Mouse (Mus musculus): ENCODE results near the gene Vmn1r44. TPM values are rescaled to one million over a fixed set of nuclear protein-coding genes. Genes with fewer than 3 reads are reported as not detected.
"Not testable (repeated sequence)": the region's sequence is repeated elsewhere in the genome, so short reads cannot be mapped to it uniquely, and the experiment has no call there.

Gene Vmn1r44
- polyA plus RNA-seq (2012; rRNA removed): not detected in 2 replicates

DNA sequence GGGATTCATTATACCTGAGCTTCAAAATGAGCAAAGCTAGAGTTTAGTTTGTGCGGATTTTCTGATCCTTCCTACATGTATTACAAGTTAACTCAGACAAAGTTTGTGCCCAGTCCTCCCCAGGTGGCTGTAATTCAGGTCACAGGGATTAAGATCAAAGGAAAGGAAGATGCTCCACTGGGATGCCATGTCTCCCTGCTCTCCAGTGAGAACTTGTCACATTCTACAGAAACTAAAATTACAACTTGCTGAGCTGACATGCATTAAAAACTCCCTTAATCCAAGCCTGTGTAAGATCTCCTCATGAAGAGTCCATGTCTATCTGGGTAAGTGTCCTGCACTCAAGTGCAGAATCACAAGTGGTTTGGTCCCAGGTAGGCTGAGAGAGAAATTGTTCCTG is at the start of gene Vmn1r44:
TSS of gene Vmn1r44 (plus strand) at position 301 of the 400 bp plus-strand sequence.
- DNase-seq (ENCODE audit: low read depth): no peak

DNA sequence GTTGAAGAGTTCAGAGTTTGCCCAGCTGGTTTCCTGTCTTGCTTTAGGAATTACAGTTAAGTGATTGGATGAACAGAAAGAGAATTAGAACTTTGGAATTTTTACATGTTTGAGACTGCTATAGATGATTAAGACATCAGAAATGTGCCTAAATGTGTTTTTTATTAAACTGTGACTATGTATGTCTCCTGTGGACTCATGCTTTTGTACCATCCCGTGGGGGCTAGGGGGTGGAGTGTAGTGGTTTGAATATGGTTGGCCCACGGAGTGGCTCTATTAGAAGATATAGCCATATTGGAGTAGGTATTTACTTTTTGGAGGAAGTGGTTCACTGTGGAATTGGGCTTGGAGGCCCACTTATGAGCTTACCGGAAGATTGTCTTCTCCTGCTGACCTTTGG is 25.9 kb upstream of the Vmn1r44 start:
- DNase-seq (ENCODE audit: low read depth): no peak

DNA sequence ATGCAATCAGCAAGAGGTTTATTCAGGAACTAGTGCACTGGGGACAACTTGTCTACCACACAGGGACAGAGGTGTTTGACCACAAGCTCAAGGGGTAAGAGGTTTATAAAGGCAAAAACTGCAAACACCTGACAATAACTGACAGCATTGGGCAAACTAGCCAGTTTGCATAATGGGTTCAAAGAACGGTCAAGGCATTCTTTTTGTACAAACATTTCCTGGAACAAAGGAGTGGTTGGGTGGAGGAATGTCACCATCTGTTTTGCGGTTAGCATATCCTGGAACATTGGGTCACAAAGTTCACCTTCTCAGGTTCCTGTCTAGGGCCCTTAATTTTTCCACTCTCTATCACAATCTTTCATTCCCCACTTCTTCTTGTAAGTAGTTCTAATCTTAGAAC is 23.6 kb upstream of the Vmn1r44 start:
- DNase-seq (ENCODE audit: low read depth): no peak

DNA sequence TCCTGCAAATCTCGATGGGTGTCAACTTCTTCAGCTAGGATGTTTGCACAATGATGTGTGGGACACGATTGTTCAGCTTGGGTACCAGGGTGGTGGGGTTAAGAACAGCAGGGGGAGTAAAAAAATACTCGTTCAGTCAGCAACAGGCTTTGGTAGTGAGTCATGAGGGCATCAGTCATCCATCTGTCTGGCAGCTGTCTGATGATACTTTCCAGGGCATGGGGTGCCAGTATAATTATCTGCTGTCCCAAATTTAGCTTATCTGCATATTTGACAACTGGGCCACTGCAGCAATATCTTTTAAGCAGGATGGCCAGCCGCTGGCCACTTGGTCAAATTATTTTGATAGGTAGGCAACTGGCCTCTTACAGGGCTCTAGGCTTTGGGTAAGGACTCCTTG is 19.7 kb upstream of the Vmn1r44 start:
- no peak for DNase-seq (ENCODE audit: low read depth)

DNA sequence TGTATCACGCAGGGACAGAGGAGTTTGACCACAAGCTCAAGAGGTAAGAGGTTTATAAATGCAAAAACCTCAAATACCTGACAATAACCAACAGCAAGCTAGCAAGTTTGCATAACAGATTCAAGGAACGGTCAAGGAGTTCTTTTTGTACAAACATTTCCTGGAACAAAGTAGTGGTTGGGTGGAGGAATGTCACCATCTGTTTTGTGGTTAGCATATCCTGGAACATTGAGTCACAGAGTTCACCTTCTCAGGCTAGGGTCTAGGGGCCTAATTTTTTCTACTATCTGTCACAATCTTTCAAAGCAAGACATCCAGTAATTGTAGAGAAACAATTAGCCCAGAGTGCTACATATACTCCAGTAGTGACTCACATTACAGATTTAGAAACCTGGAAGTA is 16.2 kb upstream of the Vmn1r44 start:
- DNase-seq (ENCODE audit: low read depth): no peak

DNA sequence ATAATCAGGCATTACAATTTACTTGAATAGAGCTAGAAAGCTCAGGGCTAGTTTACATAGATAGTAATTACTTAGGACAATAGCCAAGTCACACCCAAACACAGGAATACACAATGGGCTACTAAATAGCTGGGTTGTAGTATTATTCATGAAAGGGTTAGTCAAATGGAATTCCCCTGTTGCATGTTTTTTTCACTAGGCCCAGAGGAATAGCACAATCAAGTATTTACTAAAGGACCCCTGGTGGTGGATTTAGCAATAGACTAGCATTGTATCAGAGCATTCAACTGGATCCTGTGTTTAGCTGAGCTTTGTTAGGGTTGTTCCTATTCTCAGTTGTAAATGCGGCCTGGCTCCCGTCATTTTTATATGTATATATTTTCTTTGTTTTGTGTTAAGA is 15.5 kb upstream of the Vmn1r44 start:
- DNase-seq (ENCODE audit: low read depth): no peak

DNA sequence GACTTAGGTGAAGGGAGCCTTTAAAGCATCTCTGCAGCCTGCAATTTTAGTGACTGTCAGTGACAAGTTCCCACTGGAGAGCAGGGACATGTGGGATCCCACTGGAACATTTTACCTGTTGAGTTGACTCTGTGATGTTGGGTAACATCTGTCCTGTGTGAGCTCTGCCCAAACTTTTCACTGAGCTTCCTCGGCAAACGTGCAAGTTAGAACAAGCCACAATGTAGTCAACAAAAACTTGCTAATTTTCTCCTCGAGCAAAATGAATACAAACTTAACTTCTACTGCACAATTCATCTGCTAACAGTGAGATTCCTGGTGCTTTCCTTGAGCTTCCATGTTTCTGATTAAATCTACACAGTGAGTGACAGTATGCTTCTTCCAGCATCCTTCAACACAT is 7.1 kb upstream of the Vmn1r44 start, which contains the start of the genes Vmn1r42 and Vmn1r43:
TSS of gene Vmn1r42 (minus strand) at position 101 of the 400 bp plus-strand sequence.
TSS of gene Vmn1r43 (minus strand) at position 101 of the 400 bp plus-strand sequence.
- not testable (repeated sequence) for DNase-seq (ENCODE audit: low read depth)

DNA sequence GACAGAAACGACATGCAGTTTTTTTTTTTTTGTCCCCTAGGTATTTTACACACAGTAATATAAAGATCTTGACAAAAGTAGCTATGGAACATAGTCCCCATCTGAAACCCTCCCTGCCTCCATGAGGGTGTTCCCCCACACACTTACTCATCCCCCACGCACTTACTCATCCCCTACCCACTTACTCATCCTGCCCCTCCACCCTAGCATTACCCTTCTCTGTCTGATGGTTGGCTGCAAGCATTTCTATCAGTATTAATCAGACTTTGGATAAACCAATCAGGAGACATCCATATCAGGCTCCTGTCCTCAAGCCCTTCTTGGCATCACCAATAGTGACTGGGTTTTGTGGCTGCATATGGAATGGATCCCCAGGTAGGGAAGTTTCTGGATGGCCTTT is 6.5 kb upstream of the Vmn1r44 start:
- DNase-seq (ENCODE audit: low read depth): no peak

DNA sequence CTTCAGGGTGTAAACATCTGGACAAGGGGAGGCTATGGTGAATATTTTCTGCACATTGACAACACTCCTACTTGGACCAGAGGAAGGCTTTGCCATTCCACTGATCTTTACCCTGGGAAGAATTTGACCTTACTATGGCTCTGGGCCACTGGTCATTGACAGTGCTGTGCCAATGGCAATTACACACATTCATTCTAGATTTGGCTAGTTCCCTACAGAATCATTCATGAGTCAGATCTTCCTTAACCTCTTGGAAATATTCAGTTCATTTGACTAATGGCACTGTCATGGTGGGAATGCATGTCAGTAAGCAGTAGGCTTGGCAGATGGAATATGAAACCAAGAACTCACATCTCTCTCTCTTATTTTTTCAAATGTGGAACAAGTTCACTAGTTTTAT is 2.6 kb upstream of the Vmn1r44 start:
- no peak for DNase-seq (ENCODE audit: low read depth)

DNA sequence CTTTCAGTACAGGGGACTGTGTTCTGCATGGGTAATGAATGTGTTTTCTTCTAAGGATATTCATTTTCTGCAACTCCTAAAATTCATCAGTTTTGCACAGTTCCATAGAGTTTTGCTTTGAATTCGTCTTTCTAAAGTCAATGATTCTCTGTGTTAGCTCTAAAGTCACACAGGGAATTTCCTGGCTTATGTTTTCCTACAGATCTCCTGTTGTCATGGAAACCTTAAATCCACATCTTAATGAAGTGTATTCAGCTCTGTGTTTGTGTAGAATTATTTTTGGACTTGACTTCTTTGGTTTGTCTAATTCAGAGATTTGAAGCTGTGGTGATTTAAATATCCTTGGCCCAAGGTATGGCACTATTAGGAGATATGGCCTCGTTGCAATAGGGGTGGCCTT is 352 bp downstream of the Vmn1r44 start:
- no peak for DNase-seq (ENCODE audit: low read depth)

DNA sequence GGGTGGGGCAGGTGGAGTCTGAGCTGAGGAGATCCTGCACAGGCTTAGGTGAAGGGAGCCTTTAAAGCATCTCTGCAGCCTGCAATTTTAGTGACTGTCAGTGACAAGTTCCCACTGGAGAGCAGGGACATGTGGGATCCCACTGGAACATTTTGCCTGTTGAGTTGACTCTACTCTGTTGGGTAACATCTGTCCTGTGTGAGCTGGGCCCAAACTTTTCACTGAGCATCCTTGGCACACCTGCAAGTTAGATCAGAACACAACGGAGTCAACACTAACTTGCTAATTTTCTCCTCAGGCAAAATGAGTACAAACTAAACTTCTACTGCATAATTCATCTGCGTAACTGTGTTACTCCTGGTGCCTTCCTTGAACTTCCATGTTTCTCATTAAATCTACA is 57.0 kb downstream of the Vmn1r44 start, which contains the start of gene Vmn1r45:
TSS of gene Vmn1r45 (minus strand) at position 101 of the 400 bp plus-strand sequence.
- not testable (repeated sequence) for DNase-seq (ENCODE audit: low read depth)

DNA sequence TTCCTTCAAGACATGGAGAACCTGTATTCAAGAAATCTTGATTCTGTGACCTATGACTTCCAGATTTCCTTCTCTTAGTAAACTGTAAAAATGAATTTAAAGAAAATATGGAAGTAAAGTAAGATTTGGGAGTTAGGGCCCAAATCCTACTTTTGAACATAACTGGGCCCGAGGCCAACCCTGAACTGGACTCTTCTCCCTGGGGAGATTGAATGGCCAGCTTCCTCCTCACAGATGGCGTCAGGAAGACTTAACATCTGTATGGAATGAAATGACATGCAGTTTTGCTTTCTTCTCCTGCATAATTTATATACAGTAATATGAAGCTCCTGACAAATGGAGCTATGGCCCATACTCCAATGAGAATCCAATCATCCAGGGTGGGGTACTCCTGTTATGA is 57.5 kb downstream of the Vmn1r44 start:
- no peak for DNase-seq (ENCODE audit: low read depth)

Other genes starting within 250 kb of the Vmn1r44 start
- gene Txnrd3, start 239.7 kb upstream of the Vmn1r44 start, polyA plus RNA-seq (2012; rRNA removed): 10.4 and 12.5 TPM in 2 replicates
- not detected in 2 replicates for gene Vmn1r40, start 176.1 kb upstream of the Vmn1r44 start, polyA plus RNA-seq (2012; rRNA removed)
- gene Vmn1r41, start 142.9 kb upstream of the Vmn1r44 start, polyA plus RNA-seq (2012; rRNA removed): not detected in 2 replicates
- gene Vmn1r42, start 7.2 kb upstream of the Vmn1r44 start, polyA plus RNA-seq (2012; rRNA removed): 0.05 TPM in 1 of 2 replicates, not detected in the other
- 0.08 and 0.14 TPM in 2 replicates for gene Vmn1r43, start 7.2 kb upstream of the Vmn1r44 start, polyA plus RNA-seq (2012; rRNA removed)
- gene Vmn1r45, start 56.9 kb downstream of the Vmn1r44 start, polyA plus RNA-seq (2012; rRNA removed): not detected in 2 replicates
- not detected in 2 replicates for gene Vmn1r46, start 85.7 kb downstream of the Vmn1r44 start, polyA plus RNA-seq (2012; rRNA removed)
- gene Vmn1r47, start 132.5 kb downstream of the Vmn1r44 start, polyA plus RNA-seq (2012; rRNA removed): not detected in 2 replicates
- not detected in 2 replicates for gene Vmn1r48, start 153.2 kb downstream of the Vmn1r44 start, polyA plus RNA-seq (2012; rRNA removed)
- gene Vmn1r49, start 194.8 kb downstream of the Vmn1r44 start, polyA plus RNA-seq (2012; rRNA removed): not detected in 2 replicates
- not detected in 2 replicates for gene Vmn1r50, start 217.8 kb downstream of the Vmn1r44 start, polyA plus RNA-seq (2012; rRNA removed)
- gene Vmn1r51, start 238.9 kb downstream of the Vmn1r44 start, polyA plus RNA-seq (2012; rRNA removed): not detected in 2 replicates

Measured in gonadal fat pad, adult 2 months (tissue).